Mouse (Mus musculus): Measurements from ENCODE around the gene Stk16. TPM values are rescaled to one million over a fixed set of nuclear protein-coding genes. Genes with fewer than 3 reads are reported as not detected.

Gene Stk16
- total RNA-seq, 2 experiments from 2014 or later = 88.6 to 93.7 TPM

- DNase-seq (ENCODE audit: low spot score in 2 of 2) = no peak
- H3K27ac ChIP-seq = peak overlapping the region; percentile 97
- peak overlapping the region; percentile 93 for H3K4me3 ChIP-seq
- TF ChIP-seq CTCF (conservative IDR thresholded peaks at IDR 0.05) = no peak
Observed at GRCm38 (mm10) chr1:75216797-75217585, 6.4 kb downstream of the Stk16 start.

- H3K27ac ChIP-seq = peak overlapping the region; percentile 97
Observed at GRCm38 (mm10) chr1:75217893-75218226, 7.2 kb downstream of the Stk16 start.

GRCm38 (mm10) chr1:75218227-75219001, 7.8 kb downstream of the Stk16 start:
- H3K4me3 ChIP-seq = peak overlapping the region; percentile 93
- DNase-seq (ENCODE audit: low spot score in 2 of 2) = peak; percentile 61
- peak overlapping the region; percentile 97 for H3K27ac ChIP-seq
- TF ChIP-seq CTCF (conservative IDR thresholded peaks at IDR 0.05) = no peak

More at GRCm38 (mm10) chr1:75217893-75218226, 7.2 kb downstream of the Stk16 start:
- peak overlapping the region; percentile 93 for H3K4me3 ChIP-seq
- peak in 1 of 2 experiments; percentile 37 for DNase-seq (ENCODE audit: low spot score in 2 of 2)
- no peak for TF ChIP-seq CTCF (conservative IDR thresholded peaks at IDR 0.05)

GRCm38 (mm10) chr1:75219078-75219477, 8.4 kb downstream of the Stk16 start:
- TF ChIP-seq CTCF (conservative IDR thresholded peaks at IDR 0.05) = peak; percentile 64; the same call in 1 of the 2 replicates
- DNase-seq (ENCODE audit: low spot score in 2 of 2) = peak; percentile 93
- peak overlapping the region; percentile 93 for H3K4me3 ChIP-seq
- H3K27ac ChIP-seq = peak overlapping the region; percentile 97

- no peak for DNase-seq (ENCODE audit: low spot score in 2 of 2)
- peak; percentile 63 for TF ChIP-seq CTCF (conservative IDR thresholded peaks at IDR 0.05)
Observed at GRCm38 (mm10) chr1:75219531-75219930, 8.9 kb downstream of the Stk16 start, which contains the start of gene Tuba4a. TSS of gene Tuba4a (minus strand) at chr1:75219865.

GRCm38 (mm10) chr1:75221538-75221937, 10.9 kb downstream of the Stk16 start:
- Histone ChIP-seq H3K4me3 (no peak overlapping the region), H3K27ac (no peak overlapping the region)
- DNase-seq (ENCODE audit: low spot score in 2 of 2) = no peak
- no peak for TF ChIP-seq CTCF (conservative IDR thresholded peaks at IDR 0.05)

More at GRCm38 (mm10) chr1:75219531-75219930, 8.9 kb downstream of the Stk16 start, which contains the start of gene Tuba4a:
- H3K4me3 ChIP-seq = peak within 1 kb of the TSS; percentile 93
- peak within 1 kb of the TSS; percentile 97 for H3K27ac ChIP-seq

GRCm38 (mm10) chr1:75222926-75223325, 12.3 kb downstream of the Stk16 start:
- H3K27ac ChIP-seq = no peak overlapping the region
- TF ChIP-seq CTCF (conservative IDR thresholded peaks at IDR 0.05) = no peak
- H3K4me3 ChIP-seq = no peak overlapping the region
- DNase-seq (ENCODE audit: low spot score in 2 of 2) = no peak

GRCm38 (mm10) chr1:75223532-75223931, 12.9 kb downstream of the Stk16 start:
- H3K4me3 ChIP-seq = no peak overlapping the region
- no peak for TF ChIP-seq CTCF (conservative IDR thresholded peaks at IDR 0.05)
- no peak for DNase-seq (ENCODE audit: low spot score in 2 of 2)
- H3K27ac ChIP-seq = no peak overlapping the region

- TF ChIP-seq CTCF (conservative IDR thresholded peaks at IDR 0.05) = no peak
- Histone ChIP-seq H3K27ac (no peak overlapping the region), H3K4me3 (no peak overlapping the region)
- DNase-seq (ENCODE audit: low spot score in 2 of 2) = no peak
Observed at GRCm38 (mm10) chr1:75225473-75225872, 14.8 kb downstream of the Stk16 start.

GRCm38 (mm10) chr1:75226138-75226537, 15.5 kb downstream of the Stk16 start:
- no peak for DNase-seq (ENCODE audit: low spot score in 2 of 2)
- Histone ChIP-seq H3K27ac (no peak overlapping the region), H3K4me3 (no peak overlapping the region)
- TF ChIP-seq CTCF (conservative IDR thresholded peaks at IDR 0.05) = no peak

- DNase-seq (ENCODE audit: low spot score in 2 of 2) = no peak
- Histone ChIP-seq H3K4me3 (no peak overlapping the region), H3K27ac (no peak overlapping the region)
- no peak for TF ChIP-seq CTCF (conservative IDR thresholded peaks at IDR 0.05)
Observed at GRCm38 (mm10) chr1:75227653-75228052, 17.0 kb downstream of the Stk16 start.

GRCm38 (mm10) chr1:75229158-75229557, 18.5 kb downstream of the Stk16 start:
- DNase-seq (ENCODE audit: low spot score in 2 of 2) = no peak
- no peak overlapping the region for H3K4me3 ChIP-seq
- no peak overlapping the region for H3K27ac ChIP-seq
- no peak for TF ChIP-seq CTCF (conservative IDR thresholded peaks at IDR 0.05)

GRCm38 (mm10) chr1:75230335-75230994, 19.8 kb downstream of the Stk16 start:
- no peak overlapping the region for H3K4me3 ChIP-seq
- no peak overlapping the region for H3K27ac ChIP-seq
- TF ChIP-seq CTCF (conservative IDR thresholded peaks at IDR 0.05) = no peak
- no peak for DNase-seq (ENCODE audit: low spot score in 2 of 2)

All from layer of hippocampus, adult 2 months (tissue).